Mouse (Mus musculus) midbrain, embryonic 12.5 days (tissue): ENCODE results near the gene Paxbp1. TPM values are rescaled to one million over a fixed set of nuclear protein-coding genes. Genes with fewer than 3 reads are reported as not detected.

Experiments
- ATAC-seq: fragments of 200-750 bp; cut with Nextera tagmentation; 2 replicates; pipeline ENCODE4 v1.8.0; 2017; ENCODE audit warnings: low read depth, moderate TSS enrichment, moderate library complexity; ENCODE audit not compliant: low FRiP score
- H3K27ac ChIP-seq: fragments of 300-500 bp; sonication (generic); replicated peaks from 2 replicates; pipeline ENCODE4 v1.5.1; 2016; ENCODE audit warnings: mild to moderate bottlenecking
- H3K27me3 ChIP-seq: fragments of 300-500 bp; sonication (generic); 2 replicates; pipeline ENCODE4 v1.6.1; 2016; ENCODE audit warnings: mild to moderate bottlenecking
- H3K36me3 ChIP-seq: fragments of 300-500 bp; sonication (generic); 2 replicates; pipeline ENCODE4 v1.6.1; 2016
- H3K4me1 ChIP-seq: fragments of 300-500 bp; sonication (generic); 2 replicates; pipeline ENCODE4 v1.6.1; 2016
- H3K4me2 ChIP-seq: fragments of 300-500 bp; sonication (generic); replicated peaks from 2 replicates; pipeline ENCODE4 v1.6.1; 2016; ENCODE audit warnings: mild to moderate bottlenecking, moderate library complexity
- H3K4me3 ChIP-seq: fragments of 300-500 bp; sonication (generic); 2 replicates; pipeline ENCODE4 v1.5.1; 2016; ENCODE audit warnings: mild to moderate bottlenecking
- H3K9ac ChIP-seq: fragments of 300-500 bp; sonication (generic); replicated peaks from 2 replicates; pipeline ENCODE4 v1.6.1; 2016; ENCODE audit warnings: mild to moderate bottlenecking, moderate library complexity
- H3K9me3 ChIP-seq: fragments of 300-500 bp; sonication (generic); 2 replicates; pipeline ENCODE4 v1.6.1; 2016; ENCODE audit warnings: mild to moderate bottlenecking
- WGBS: fragments of 180-500 bp; shearing (Covaris S2); methylation state at CpG from one replicate; pipeline ENCODE4 v1.1.7; 2016; 5-methylcytosine and 5-hydroxymethylcytosine counted together
- polyA plus RNA-seq: library from polyadenylated mRNA; unstranded; fragments of >200 nt; fragmentation: Nextera tagmentation; extraction: Ambion mirVana; gene quantifications from 2 replicates; pipeline ENCODE4 v1.2.1, GENCODE M21; 2016

Paxbp1 gene
- polyA plus RNA-seq, 1 experiment from 2014 or later, result 114 TPM

DNA sequence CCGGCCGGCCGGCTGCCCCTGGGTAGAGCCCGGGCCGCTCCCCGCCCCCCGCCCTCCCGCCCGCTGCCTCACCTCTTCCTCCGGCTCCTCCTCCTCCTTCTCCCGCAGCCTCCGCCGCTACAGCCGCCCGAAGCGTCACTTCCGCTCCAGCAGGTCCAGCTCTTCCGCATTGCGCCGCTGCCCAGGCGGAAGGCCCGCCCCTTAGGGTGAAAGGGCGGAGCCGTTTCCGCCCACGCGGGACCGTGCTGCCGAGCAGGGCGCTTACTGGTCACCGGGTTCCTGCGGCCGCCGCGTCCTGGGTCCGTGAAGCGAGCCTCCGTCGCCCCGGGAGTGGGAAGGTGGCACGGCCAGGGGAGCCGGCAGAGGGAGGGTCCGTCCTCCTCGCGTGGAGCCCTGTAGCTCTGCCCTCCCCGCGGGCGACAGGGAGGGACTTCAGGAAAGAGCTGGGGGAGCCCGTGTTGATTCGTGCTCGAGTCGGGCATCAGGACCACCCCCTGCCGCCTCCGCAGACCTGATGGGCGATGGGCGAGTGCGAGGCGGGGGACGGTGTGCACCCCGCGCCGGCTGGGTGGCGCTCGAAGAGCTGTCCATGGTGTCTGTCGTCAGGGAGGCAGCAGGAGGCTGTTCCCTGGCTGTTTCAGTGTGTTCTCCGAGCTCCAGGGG is 33.2 kb downstream of the Paxbp1 start, which contains the start of gene Synj1:
TSS of gene Synj1 (minus strand) at position 288 of the 663 bp plus-strand sequence.
- WGBS, result under 1% methylated on average over 56 of the region's 66 CpGs
- H3K4me1 ChIP-seq, result peaks cover 19% of the 10 kb centered on the region
- H3K9me3 ChIP-seq, result no peaks in the 10 kb centered on the region
- peak within 1 kb of the TSS; percentile 93 for H3K4me3 ChIP-seq
- H3K4me2 ChIP-seq, result peak within 1 kb of the TSS; percentile 70
- H3K36me3 ChIP-seq, result peaks cover 23% of the 10 kb centered on the region
- ATAC-seq, result peak; percentile 97
- H3K27ac ChIP-seq, result peak within 1 kb of the TSS; percentile 85
- H3K9ac ChIP-seq, result peak within 1 kb of the TSS; percentile 85
- H3K27me3 ChIP-seq, result no peaks in the 10 kb centered on the region

DNA sequence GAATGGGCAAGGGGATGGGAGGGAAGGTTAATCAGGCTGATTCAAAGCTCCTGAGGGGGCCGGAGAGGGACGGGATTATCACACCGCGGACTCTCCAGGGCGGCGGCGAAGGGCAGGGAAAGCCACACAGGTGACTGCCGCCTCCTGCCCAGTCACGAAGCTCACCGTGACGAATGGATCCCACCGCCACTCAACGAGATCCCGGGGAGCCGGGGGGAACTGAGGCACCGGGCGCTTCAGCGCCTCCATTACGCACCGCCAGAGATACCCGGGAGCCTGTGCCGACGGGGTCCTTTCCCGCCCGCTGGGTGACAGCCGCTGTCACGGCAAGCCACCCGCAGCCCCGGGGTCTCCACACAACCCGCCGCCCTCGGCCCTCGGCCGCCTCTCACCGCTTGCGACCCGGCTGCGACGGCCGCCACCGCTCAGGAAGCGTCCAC is 33.7 kb downstream of the Paxbp1 start:
- peak overlapping the region; percentile 93 for H3K4me3 ChIP-seq
- under 1% methylated on average over 41 of the region's 42 CpGs for WGBS

GRCm38 (mm10) chr16:91009942-91010529 is 34.3 kb downstream of the Paxbp1 start:
- H3K4me2 ChIP-seq, result peak overlapping the region; percentile 70
- peaks cover 13% of the 10 kb centered on the region for H3K36me3 ChIP-seq
- H3K27me3 ChIP-seq, result no peaks in the 10 kb centered on the region
- H3K4me3 ChIP-seq, result peak overlapping the region; percentile 93
- H3K9me3 ChIP-seq, result no peaks in the 10 kb centered on the region
- H3K4me1 ChIP-seq, result peaks cover 19% of the 10 kb centered on the region
- ATAC-seq, result no peak
- WGBS, result 1% methylated on average over 19 of the region's 19 CpGs
- H3K9ac ChIP-seq, result peak overlapping the region; percentile 85
- peak overlapping the region; percentile 85 for H3K27ac ChIP-seq

More for the DNA sequence above, 33.7 kb downstream of the Paxbp1 start:
- H3K27me3 ChIP-seq, result no peaks in the 10 kb centered on the region
- H3K36me3 ChIP-seq, result peaks cover 18% of the 10 kb centered on the region
- peaks cover 19% of the 10 kb centered on the region for H3K4me1 ChIP-seq
- no peaks in the 10 kb centered on the region for H3K9me3 ChIP-seq
- peak overlapping the region; percentile 70 for H3K4me2 ChIP-seq
- H3K27ac ChIP-seq, result peak overlapping the region; percentile 85
- peak; percentile 83; the same call in 1 of the 2 replicates for ATAC-seq
- H3K9ac ChIP-seq, result peak overlapping the region; percentile 85

GRCm38 (mm10) chr16:91004915-91005538 is 39.3 kb downstream of the Paxbp1 start:
- no peaks in the 10 kb centered on the region for H3K27me3 ChIP-seq
- H3K4me3 ChIP-seq, result no peak overlapping the region
- H3K4me2 ChIP-seq, result no peak overlapping the region
- ATAC-seq, result no peak
- no peak overlapping the region for H3K9ac ChIP-seq
- no peak overlapping the region for H3K27ac ChIP-seq
- H3K4me1 ChIP-seq, result peaks cover 11% of the 10 kb centered on the region
- WGBS, result 83% methylated on average over 4 of the region's 4 CpGs
- peaks cover 4% of the 10 kb centered on the region; the same call in 1 of the 2 replicates for H3K36me3 ChIP-seq
- no peaks in the 10 kb centered on the region for H3K9me3 ChIP-seq

- no peak for ATAC-seq
- 87% methylated on average over 2 of the region's 2 CpGs for WGBS
- peaks cover 4% of the 10 kb centered on the region; the same call in 1 of the 2 replicates for H3K36me3 ChIP-seq
- H3K9me3 ChIP-seq, result no peaks in the 10 kb centered on the region
- H3K4me3 ChIP-seq, result no peak overlapping the region
- no peak overlapping the region for H3K9ac ChIP-seq
- H3K4me2 ChIP-seq, result no peak overlapping the region
- no peak overlapping the region for H3K27ac ChIP-seq
- H3K27me3 ChIP-seq, result no peaks in the 10 kb centered on the region
- H3K4me1 ChIP-seq, result peaks cover 17% of the 10 kb centered on the region
Observed at GRCm38 (mm10) chr16:91001098-91001497, 43.2 kb downstream of the Paxbp1 start.

GRCm38 (mm10) chr16:90999827-91000226 is 44.5 kb downstream of the Paxbp1 start:
- H3K36me3 ChIP-seq, result peaks cover 4% of the 10 kb centered on the region; the same call in 1 of the 2 replicates
- no peak for ATAC-seq
- H3K4me3 ChIP-seq, result no peak overlapping the region
- WGBS, result 52% methylated on average over 4 of the region's 4 CpGs
- H3K4me1 ChIP-seq, result peaks cover 17% of the 10 kb centered on the region
- no peaks in the 10 kb centered on the region for H3K9me3 ChIP-seq
- H3K4me2 ChIP-seq, result no peak overlapping the region
- H3K27ac ChIP-seq, result peak overlapping the region; percentile 43; the same call in 1 of the 2 replicates
- no peaks in the 10 kb centered on the region for H3K27me3 ChIP-seq
- no peak overlapping the region for H3K9ac ChIP-seq

DNA sequence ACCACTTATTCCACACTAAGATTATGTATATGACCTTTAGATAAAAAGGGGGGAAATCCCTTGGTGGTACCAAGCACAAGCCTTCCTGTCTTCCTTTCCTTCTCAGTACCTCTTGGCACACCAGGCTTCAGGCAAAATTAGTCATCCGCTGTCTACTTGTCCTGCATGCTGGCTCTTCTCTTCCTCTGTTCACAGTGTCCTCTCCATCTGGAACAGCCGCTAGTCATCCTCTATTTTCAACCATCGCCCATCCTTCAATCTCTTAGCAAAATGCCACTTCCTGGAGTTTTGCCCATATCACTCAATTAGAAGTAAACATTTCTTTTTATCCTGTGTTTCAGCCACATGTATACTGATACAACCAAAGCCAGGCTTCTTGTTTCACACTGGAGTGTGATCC is 46.5 kb downstream of the Paxbp1 start:
- Histone ChIP-seq H3K4me3 (no peak overlapping the region), H3K36me3 (peaks cover 1% of the 10 kb centered on the region; the same call in 1 of the 2 replicates), H3K4me2 (no peak overlapping the region), H3K27me3 (no peaks in the 10 kb centered on the region), H3K4me1 (peaks cover 17% of the 10 kb centered on the region), H3K9me3 (no peaks in the 10 kb centered on the region), H3K9ac (no peak overlapping the region), H3K27ac (no peak overlapping the region)
- ATAC-seq, result no peak
- 95% methylated on average over 3 of the region's 3 CpGs for WGBS

- Histone ChIP-seq H3K9me3 (no peaks in the 10 kb centered on the region), H3K27me3 (no peaks in the 10 kb centered on the region), H3K4me2 (no peak overlapping the region), H3K4me3 (no peak overlapping the region), H3K4me1 (peaks cover 17% of the 10 kb centered on the region), H3K36me3 (0 out of 2 replicates have a peak, but pooled peaks cover 6% of the 10 kb centered on the region), H3K27ac (no peak overlapping the region), H3K9ac (no peak overlapping the region)
- WGBS, result 91% methylated on average over 7 of the region's 7 CpGs
- no peak for ATAC-seq
Observed at GRCm38 (mm10) chr16:90996327-90997243, 47.8 kb downstream of the Paxbp1 start.

GRCm38 (mm10) chr16:90995498-90995897 is 48.8 kb downstream of the Paxbp1 start:
- no peak for ATAC-seq
- H3K4me2 ChIP-seq, result no peak overlapping the region
- 86% methylated on average over 5 of the region's 5 CpGs for WGBS
- H3K9ac ChIP-seq, result no peak overlapping the region
- H3K9me3 ChIP-seq, result no peaks in the 10 kb centered on the region
- H3K36me3 ChIP-seq, result peaks cover 13% of the 10 kb centered on the region
- H3K27ac ChIP-seq, result no peak overlapping the region
- no peak overlapping the region for H3K4me3 ChIP-seq
- H3K27me3 ChIP-seq, result no peaks in the 10 kb centered on the region
- H3K4me1 ChIP-seq, result peaks cover 17% of the 10 kb centered on the region

GRCm38 (mm10) chr16:90995023-90995422 is 49.3 kb downstream of the Paxbp1 start:
- no peaks in the 10 kb centered on the region for H3K9me3 ChIP-seq
- no peak overlapping the region for H3K27ac ChIP-seq
- H3K4me2 ChIP-seq, result no peak overlapping the region
- H3K36me3 ChIP-seq, result peaks cover 14% of the 10 kb centered on the region
- no peak for ATAC-seq
- no peak overlapping the region for H3K9ac ChIP-seq
- WGBS, result 84% methylated on average over 4 of the region's 4 CpGs
- H3K4me1 ChIP-seq, result peaks cover 14% of the 10 kb centered on the region
- no peak overlapping the region for H3K4me3 ChIP-seq
- no peaks in the 10 kb centered on the region for H3K27me3 ChIP-seq

- Histone ChIP-seq H3K9me3 (no peaks in the 10 kb centered on the region), H3K4me3 (no peak overlapping the region), H3K27ac (no peak overlapping the region), H3K36me3 (peaks cover 26% of the 10 kb centered on the region), H3K9ac (no peak overlapping the region), H3K4me2 (no peak overlapping the region), H3K4me1 (no peaks in the 10 kb centered on the region), H3K27me3 (no peaks in the 10 kb centered on the region)
- 94% methylated on average over 8 of the region's 8 CpGs for WGBS
- ATAC-seq, result no peak
Observed at GRCm38 (mm10) chr16:90989162-90989561, 55.2 kb downstream of the Paxbp1 start.
